Mouse (Mus musculus): ENCODE measurements around the gene Chmp6.

GRCm38 (mm10) chr11:119897041-119897440 lies 16.2 kb upstream of the Chmp6 start:
- TF ChIP-seq E2F4 (IDR thresholded peaks at IDR 0.05; ENCODE audit: insufficient read depth), result no peak
- TF ChIP-seq USF1 (IDR thresholded peaks at IDR 0.05; ENCODE audit: low read depth), result no peak
- no peak for TF ChIP-seq MYOD1 (IDR thresholded peaks at IDR 0.05; ENCODE audit: control insufficient read depth in 1 of 3, insufficient read length in 2 of 3, low read depth in 2 of 3)
- no peak for TF ChIP-seq TCF12 (IDR thresholded peaks at IDR 0.05; ENCODE audit: insufficient read depth, poor library complexity, severe bottlenecking)
- no peak for TF ChIP-seq POLR2A (IDR thresholded peaks at IDR 0.05; ENCODE audit: insufficient read length, low read depth)
- TF ChIP-seq MYOG (IDR thresholded peaks at IDR 0.05; ENCODE audit: control insufficient read depth in 1 of 3, insufficient read depth in 1 of 3, insufficient read length in 2 of 3, low read depth in 2 of 3), result no peak
- no peak for TF ChIP-seq MAX (IDR thresholded peaks at IDR 0.05; ENCODE audit: low read depth)
- TF ChIP-seq POLR2AphosphoS2 (IDR thresholded peaks at IDR 0.05; ENCODE audit: insufficient read length, low read depth), result no peak
